Mouse (Mus musculus): ENCODE results near the gene Stxbp5.

Gene Stxbp5

DNA sequence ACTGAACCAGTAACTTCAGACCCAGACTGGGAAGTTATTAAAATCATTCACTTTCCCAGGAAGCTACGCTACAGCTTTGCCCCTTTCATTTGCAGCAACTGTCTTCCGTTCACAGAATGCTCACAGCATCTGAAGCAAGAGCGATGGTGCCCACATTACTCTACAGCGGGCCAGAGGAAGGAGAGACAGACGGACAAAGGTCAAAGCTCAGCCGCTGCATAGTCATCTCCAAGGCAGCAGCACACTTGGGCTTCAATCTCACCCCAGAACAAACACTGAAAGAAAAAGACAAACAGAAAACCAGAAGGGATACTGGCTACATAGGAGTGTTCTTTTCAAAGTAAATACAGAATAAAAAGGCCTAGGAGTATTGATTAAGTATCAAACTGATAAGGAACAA is 144.3 kb downstream of the Stxbp5 start:
- DNase-seq (ENCODE audit: low read depth, low spot score): no peak

DNA sequence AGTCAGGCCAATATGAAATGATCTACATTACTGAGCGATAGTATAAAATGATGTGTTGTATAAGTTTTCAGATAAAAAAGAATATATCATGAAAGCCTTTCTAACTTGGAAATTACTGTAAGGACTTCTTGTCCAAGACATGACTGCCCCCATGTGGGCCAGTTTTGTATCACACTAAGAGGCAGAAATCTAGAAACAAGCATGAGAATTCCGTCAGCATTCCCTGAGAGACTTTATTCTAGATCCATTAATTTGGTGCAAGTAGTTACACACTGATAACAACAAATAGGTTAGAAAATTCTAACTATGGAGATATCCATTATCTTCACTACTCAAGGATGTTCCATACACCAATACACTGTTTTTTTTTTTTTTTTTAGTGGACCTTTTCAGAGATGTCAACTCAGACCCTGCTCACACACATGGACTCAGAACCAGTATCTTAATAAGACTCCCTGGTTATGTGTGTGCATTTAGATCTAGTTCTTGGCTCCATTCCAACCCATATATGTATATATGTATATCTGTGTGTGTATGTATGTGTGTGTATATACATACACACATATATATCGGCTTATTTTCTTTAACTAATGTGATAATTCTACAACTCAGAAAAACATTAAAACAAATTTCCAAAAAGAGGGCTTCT is 145.9 kb downstream of the Stxbp5 start:
- peak; percentile 73 for DNase-seq (ENCODE audit: low read depth, low spot score)

DNA sequence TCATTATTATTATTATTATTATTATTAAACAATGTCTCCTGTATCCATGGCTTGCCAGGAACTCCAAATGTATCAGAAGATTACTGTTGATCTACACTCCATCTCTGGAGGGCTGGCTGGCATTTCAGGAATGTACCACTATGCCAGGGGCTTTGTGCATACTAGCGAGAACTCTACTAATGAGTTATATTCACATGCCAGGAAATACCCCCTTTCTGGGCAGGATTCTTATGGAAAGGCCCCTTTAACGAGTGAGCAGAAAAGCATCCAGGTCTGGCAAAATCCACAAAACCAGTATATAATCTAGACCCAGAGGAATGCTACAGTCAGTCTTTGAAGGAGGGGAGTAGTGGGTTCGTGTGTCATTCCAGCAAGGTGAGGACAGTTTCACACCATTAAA is 167.0 kb downstream of the Stxbp5 start:
- DNase-seq (ENCODE audit: low read depth, low spot score): no peak

DNA sequence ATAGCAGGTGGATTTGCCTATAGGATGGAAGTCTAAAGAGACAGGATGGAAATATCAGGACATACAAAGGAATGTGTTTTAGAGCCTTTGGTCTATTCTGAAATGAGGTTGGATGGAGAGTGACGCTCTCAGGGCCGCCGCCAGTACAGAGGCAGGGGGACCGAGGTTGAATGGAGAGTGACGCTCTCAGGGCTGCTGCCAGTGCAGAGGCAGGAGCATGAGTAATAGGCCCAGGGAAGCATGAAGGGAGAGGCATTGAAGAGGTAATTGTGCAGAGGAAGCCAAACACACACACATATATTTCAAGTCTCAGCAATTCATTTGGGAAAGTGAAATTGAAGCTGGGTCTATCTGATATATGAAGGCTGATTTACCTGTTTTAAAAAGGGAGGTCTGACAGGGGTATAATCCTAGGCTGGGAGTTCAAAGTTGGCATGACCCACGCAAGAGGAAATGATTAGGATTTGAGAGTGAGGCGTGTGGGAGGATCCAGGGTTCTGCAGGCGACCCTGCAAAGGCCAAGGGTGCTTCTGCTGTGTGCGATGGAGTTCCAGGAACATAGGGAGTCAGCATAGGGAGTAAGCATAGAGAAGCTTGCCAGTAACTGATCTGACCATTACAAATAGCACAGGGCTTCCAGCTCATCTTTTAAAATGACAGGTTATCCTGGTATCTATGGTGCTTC is 168.7 kb downstream of the Stxbp5 start:
- no peak for DNase-seq (ENCODE audit: low read depth, low spot score)

DNA sequence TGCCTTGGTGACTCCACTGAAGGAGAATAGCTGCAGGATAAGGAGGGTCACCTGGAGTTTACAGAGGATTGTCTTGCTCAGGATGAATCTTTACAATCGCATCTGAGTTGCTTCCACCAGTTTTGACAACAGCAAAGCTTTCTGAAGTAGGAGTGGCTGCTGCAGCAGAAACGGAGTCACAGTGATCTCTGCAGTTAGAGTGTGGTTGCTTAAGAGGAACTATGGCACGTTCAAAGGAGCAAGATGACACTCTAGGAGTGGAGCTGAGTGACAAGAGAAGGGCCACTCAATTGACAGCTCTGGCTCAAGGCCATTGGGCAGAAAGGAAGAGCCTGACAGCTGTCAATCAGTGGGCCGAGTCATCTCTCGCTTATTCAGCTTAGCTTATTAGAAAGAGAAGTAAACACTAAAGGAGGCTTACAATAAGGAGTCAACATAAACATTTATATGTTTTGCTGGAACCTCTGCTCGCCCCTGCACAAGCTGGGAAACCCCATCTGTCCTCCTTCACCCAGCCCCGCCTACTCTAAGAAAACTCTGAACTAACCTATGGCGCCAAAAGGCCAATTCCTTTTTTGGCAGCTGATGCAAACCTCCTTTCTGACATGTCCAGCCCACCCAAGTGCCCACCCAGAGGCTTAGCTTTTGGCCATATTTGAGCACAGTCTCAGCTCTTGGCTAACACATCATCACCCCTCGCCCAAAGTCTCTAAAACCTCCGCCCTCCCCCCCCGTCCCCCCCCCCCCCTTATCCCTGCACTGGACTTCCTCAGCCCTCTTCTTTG is 178.2 kb downstream of the Stxbp5 start:
- no peak for DNase-seq (ENCODE audit: low read depth, low spot score)

DNA sequence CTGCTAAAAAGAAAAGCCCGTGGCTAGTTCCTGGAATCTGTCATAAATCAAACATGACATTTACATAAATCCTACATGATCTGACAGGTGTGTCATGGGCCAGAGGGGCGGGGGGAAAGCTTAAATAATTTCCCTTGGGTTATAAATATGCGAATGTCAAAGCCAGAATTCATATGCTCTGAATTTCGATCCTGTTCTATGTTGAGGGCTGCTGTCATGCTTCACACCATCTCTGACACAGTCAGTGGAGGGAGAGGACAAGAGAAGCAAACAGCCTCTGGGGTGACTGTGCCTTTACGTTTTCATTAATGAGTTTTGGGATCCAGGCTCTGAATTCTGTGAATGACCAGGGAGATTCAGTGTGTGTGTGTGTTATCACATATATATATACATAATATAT is 180.9 kb downstream of the Stxbp5 start:
- DNase-seq (ENCODE audit: low read depth, low spot score): no peak

DNA sequence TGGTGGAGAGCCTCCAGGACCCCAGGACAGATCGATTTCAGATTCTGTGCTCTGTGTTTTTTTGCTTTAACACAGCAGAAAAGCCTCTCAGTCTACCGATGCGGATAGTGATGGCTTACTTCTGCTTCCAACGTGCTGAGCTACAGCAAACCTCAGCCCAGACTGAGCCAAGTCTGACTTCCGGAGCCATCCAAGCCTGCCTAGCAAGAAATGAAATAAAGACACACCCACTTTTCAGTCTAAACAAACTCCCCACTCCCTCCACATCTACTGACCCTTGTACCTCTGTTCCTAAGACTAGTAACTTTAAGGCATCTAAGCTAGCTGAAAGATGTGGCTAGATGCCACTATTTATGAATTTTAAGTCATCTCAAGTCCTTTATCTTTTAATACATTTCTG is 182.8 kb downstream of the Stxbp5 start:
- DNase-seq (ENCODE audit: low read depth, low spot score): no peak

Measured in forelimb bud, embryonic 11.5 days (tissue).